Mouse (Mus musculus) liver, embryonic 14.5 days (tissue): ENCODE results near the gene Hist1h4n. TPM values are rescaled to one million over a fixed set of nuclear protein-coding genes. Genes with fewer than 3 reads are reported as not detected.
"Not testable (repeated sequence)": the region's sequence is repeated elsewhere in the genome, so short reads cannot be mapped to it uniquely, and the experiment has no call there.

ENCODE experiments used
- ATAC-seq: fragments of 200-750 bp; cut with Nextera tagmentation; 2 replicates; pipeline ENCODE4 v1.8.0; 2017; ENCODE audit warnings: moderate number of reproducible peaks, mild to moderate bottlenecking, moderate library complexity; ENCODE audit not compliant: insufficient read depth
- DNase-seq, 3 experiments: peaks; one replicate each; pipeline ENCODE4 v3.0.0-alpha.2; 2012 to 2013; ENCODE audit warnings: low read depth in 3 of 3, low spot score in 3 of 3
- H3K27ac ChIP-seq: fragments of 300-500 bp; sonication (generic); 2 replicates; pipeline ENCODE4 v1.5.1; 2014; ENCODE audit warnings: moderate library complexity, mild to moderate bottlenecking, control low read depth, inconsistent platforms
- H3K27me3 ChIP-seq: fragments of 300-500 bp; sonication (generic); 2 replicates; pipeline ENCODE4 v1.6.1; 2014; ENCODE audit warnings: mild to moderate bottlenecking, low read length, moderate library complexity; ENCODE audit not compliant: control insufficient read depth, insufficient read depth
- H3K36me3 ChIP-seq: fragments of 300-500 bp; sonication (generic); replicated peaks from 2 replicates; pipeline ENCODE4 v1.6.1; 2014; ENCODE audit warnings: low read depth; ENCODE audit not compliant: control insufficient read depth, insufficient read depth
- H3K4me1 ChIP-seq, 2 experiments: fragments of 200-500 bp in 1 of 2; fragments of 300-500 bp in 1 of 2; sonication (generic) in 1 of 2; replicated peaks; 2 replicates each; pipeline ENCODE4 v1.6.1; 2012 to 2014; ENCODE audit warnings: antibody characterized with exemption in 1 of 2, inconsistent platforms in 1 of 2, low read length in 1 of 2; ENCODE audit not compliant: control insufficient read depth in 2 of 2, insufficient read depth in 2 of 2
- H3K4me2 ChIP-seq: fragments of 300-500 bp; sonication (generic); 2 replicates; pipeline ENCODE4 v1.6.1; 2014; ENCODE audit warnings: low read depth, mild to moderate bottlenecking, control low read depth, moderate library complexity
- H3K4me3 ChIP-seq, 2 experiments: fragments of 200-500 bp in 1 of 2; fragments of 300-500 bp in 1 of 2; sonication (generic) in 1 of 2; 2 replicates each; pipeline ENCODE4 v1.5.1; 2012 to 2014; ENCODE audit warnings: low read depth in 2 of 2, low read length in 2 of 2, mild to moderate bottlenecking in 2 of 2, control low read depth in 1 of 2, inconsistent platforms in 1 of 2, moderate library complexity in 1 of 2; ENCODE audit not compliant: insufficient read depth in 1 of 2
- H3K9ac ChIP-seq: fragments of 300-500 bp; sonication (generic); replicated peaks from 2 replicates; pipeline ENCODE4 v1.6.1; 2014; ENCODE audit warnings: mild to moderate bottlenecking, control low read depth, moderate library complexity
- H3K9me3 ChIP-seq: fragments of 300-500 bp; sonication (generic); 2 replicates; pipeline ENCODE4 v1.6.1; 2016; ENCODE audit warnings: low read length, mixed read lengths; ENCODE audit not compliant: control insufficient read depth
- CTCF ChIP-seq: IDR thresholded peaks from 2 replicates; pipeline ENCODE4 v1.5.1; 2016; ENCODE audit warnings: antibody characterized with exemption, low read depth, control low read depth
- EP300 ChIP-seq: IDR thresholded peaks from 2 replicates; pipeline ENCODE4 v1.6.1; 2016; ENCODE audit warnings: antibody characterized with exemption, low read depth
- WGBS: fragments of 180-500 bp; shearing (Covaris S2); extraction: QIAGEN DNeasy Blood & Tissue Kit; methylation state at CpG from one replicate; pipeline ENCODE4 v1.1.7; 2014; ENCODE audit not compliant: insufficient replicate concordance; 5-methylcytosine and 5-hydroxymethylcytosine counted together
- polyA plus RNA-seq, 2 experiments: library from polyadenylated mRNA; depleted of rRNA in 1 of 2; stranded (reverse) in 1 of 2; unstranded in 1 of 2; fragments of >200 nt; fragmentation: Nextera tagmentation in 1 of 2; extraction: Ambion mirVana in 1 of 2; gene quantifications; 2 replicates each; pipeline versions ENCODE4 v1.2.1 to v1.2.3; 2012 to 2014

Hist1h4n gene
- polyA plus RNA-seq, 2 experiments = 35.5 to 50.3 TPM

DNA sequence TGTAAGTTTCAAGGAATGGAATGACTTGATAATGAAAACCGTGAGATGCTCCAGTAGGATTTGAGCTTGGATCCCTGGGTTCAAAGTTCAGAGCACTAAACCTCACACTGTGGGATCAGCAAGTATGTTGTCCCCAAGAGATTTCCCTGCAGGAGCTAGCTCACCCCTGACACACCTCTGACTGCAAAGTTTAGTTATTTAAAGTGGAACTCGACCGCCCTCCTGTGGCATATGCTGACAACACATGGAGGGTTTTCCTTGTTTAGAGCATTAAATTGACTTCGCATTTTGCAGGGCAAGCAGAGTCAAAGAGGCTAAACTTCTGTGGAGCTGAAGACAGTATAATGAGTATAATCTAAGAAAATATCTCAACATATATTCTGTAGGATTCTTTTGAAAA, 28.9 kb downstream of the Hist1h4n start:
- not testable (repeated sequence) for H3K27ac ChIP-seq, H3K27me3 ChIP-seq, H3K4me3 ChIP-seq, H3K4me1 ChIP-seq, H3K36me3 ChIP-seq, H3K4me2 ChIP-seq, H3K9ac ChIP-seq, H3K9me3 ChIP-seq, DNase-seq
- ATAC-seq = peak; percentile 52; the same call in 1 of the 2 replicates
- no CpG with 5 or more reads among the region's 4 CpGs for WGBS

DNA sequence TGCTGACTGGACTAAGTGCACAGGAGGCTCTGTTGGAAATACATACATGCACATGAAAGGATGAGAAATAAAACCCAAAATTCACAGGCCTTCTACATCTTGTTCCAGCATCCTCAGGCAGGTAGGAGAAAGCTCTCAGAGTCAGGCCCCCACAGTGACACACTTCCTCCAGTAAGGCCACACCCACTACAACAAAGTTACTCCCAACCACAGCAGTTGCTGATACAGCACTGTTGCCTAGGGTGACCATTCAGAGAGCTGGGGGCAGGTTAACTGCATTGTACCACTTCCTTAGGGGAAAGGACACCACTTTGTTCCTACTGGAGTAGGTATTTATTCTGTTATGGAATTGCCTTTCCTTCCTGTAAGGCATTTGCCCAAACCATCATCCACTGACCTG, 34.8 kb downstream of the Hist1h4n start:
- not testable (repeated sequence) for H3K27me3 ChIP-seq, H3K9ac ChIP-seq, H3K4me2 ChIP-seq, H3K9me3 ChIP-seq, H3K27ac ChIP-seq, DNase-seq, H3K4me3 ChIP-seq, H3K4me1 ChIP-seq, H3K36me3 ChIP-seq
- ATAC-seq = peak; percentile 69; the same call in 1 of the 2 replicates

DNA sequence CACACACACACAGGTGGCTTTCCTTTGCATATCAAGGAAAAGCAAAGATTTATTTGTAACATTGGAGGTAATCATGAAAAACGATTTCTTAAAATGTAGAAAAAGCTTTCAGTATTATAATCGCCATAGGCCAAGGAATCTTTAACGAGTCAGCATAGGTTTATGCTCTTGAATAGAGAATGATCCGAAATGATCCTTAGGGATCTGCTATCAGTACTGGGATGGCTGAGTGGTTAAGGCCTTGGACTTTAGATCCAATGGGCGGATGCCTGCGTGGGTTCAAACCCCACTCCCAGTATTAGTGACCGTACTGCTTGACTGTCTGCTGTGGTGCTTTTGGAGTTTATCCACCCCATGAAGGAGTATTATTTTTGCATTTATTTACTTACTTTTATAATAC, 36.4 kb downstream of the Hist1h4n start:
- TF ChIP-seq EP300 (no peak), CTCF (no peak)
- no peak for ATAC-seq

DNA sequence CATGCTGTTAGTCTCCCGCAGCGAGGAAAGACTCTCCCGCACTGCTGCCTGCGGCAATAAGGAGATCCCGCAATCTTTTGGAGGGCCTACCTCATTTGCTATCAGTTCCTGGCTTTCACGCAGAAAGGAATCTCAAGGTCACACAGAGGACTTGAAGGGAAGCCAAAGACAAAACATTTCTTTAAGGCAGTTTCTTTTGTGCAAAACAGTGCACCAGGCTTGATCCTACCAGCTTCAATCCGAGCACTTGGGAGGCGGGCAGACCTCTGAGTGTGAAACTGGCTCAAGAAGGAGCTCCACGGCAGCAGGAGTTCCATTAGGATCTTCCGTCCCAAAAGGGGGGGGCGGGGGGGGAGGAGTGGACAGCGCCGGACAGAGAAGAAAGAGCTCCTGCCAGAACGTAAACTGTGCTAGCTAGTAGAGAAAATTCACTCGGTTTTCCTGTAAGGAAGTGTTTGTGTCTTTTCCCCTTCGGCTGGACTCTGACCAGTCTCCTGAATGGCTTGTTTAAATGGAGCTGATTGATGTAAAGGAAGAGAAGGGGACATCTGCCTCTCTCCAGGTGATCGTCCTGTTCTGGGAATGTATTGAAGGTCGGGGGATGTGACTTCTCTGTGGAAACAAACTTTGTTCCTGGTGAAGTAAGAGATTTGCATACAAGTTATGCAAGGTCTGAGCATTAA, 41.3 kb downstream of the Hist1h4n start:
- Histone ChIP-seq H3K9ac (peak overlapping the region; percentile 45), H3K4me3 (no peak overlapping the region), H3K9me3 (no peaks in the 10 kb centered on the region), H3K27me3 (no peaks in the 10 kb centered on the region), H3K4me1 (peaks cover 12 to 15% of the 10 kb centered on the region in 2 experiments), H3K36me3 (no peaks in the 10 kb centered on the region), H3K4me2 (peak overlapping the region; percentile 44), H3K27ac (no peak overlapping the region)
- no peak for DNase-seq
- WGBS = 27% methylated on average over 18 of the region's 18 CpGs
- TF ChIP-seq EP300 (no peak), CTCF (no peak)
- no peak for ATAC-seq

More for the DNA sequence above, 36.4 kb downstream of the Hist1h4n start:
- Histone ChIP-seq H3K9ac (no peak overlapping the region), H3K36me3 (no peaks in the 10 kb centered on the region), H3K9me3 (no peaks in the 10 kb centered on the region), H3K4me3 (no peak overlapping the region), H3K4me2 (no peak overlapping the region), H3K4me1 (peaks cover under 1% of the 10 kb centered on the region in 2 experiments; a peak in 2 of 4 replicates), H3K27me3 (no peaks in the 10 kb centered on the region), H3K27ac (no peak overlapping the region)
- 81% methylated on average over 7 of the region's 7 CpGs for WGBS
- no peak for DNase-seq

DNA sequence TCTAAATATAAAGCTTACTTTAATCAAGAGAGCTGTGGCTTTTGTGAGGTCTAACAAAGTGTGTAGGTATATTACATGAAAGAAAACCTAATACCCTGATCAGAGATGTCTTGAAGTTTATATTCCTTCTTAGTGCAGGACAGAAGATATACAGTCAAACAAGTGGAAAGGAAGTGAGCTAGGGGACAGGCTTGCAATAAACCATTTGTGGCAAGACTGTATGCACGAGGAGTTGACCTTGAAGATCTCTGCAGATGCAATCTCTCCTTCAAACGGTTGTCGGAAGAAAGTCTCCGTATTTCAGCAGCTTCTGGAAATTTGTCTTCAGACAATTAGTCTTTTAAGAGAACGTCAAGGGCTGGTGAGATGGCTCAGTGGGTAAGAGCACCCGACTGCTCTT, 42.1 kb downstream of the Hist1h4n start:
- ATAC-seq = no peak
- WGBS = 29% methylated on average over 6 of the region's 6 CpGs
- Histone ChIP-seq H3K4me3 (no peak overlapping the region), H3K9ac (no peak overlapping the region), H3K36me3 (no peaks in the 10 kb centered on the region), H3K4me2 (no peak overlapping the region), H3K9me3 (no peaks in the 10 kb centered on the region), H3K27me3 (no peaks in the 10 kb centered on the region), H3K27ac (peak overlapping the region; percentile 84), H3K4me1 (peaks cover 19% of the 10 kb centered on the region in 2 experiments)
- no peak for DNase-seq
- TF ChIP-seq CTCF = no peak
- no peak for TF ChIP-seq EP300
